Mouse (Mus musculus) MEL (cell line): ENCODE measurements around the gene St6gal1.

Experiments
- CHD2 ChIP-seq: IDR thresholded peaks from 2 replicates; pipeline ENCODE4 v1.6.1; 2011; ENCODE audit warnings: low read length, improper control_type of control experiment
- ZNF384 ChIP-seq: IDR thresholded peaks from 2 replicates; pipeline ENCODE4 v1.6.1; 2012; ENCODE audit warnings: low read depth, mild to moderate bottlenecking, inconsistent platforms, low read length, improper control_type of control experiment

- TF ChIP-seq ZNF384 (no peak), CHD2 (no peak)
These were observed 10.2 kb upstream of the St6gal1 start for GRCm38 (mm10) chr16:23214314-23214713.
